Mouse (Mus musculus): ENCODE data around the gene Gabpb2.

DNA sequence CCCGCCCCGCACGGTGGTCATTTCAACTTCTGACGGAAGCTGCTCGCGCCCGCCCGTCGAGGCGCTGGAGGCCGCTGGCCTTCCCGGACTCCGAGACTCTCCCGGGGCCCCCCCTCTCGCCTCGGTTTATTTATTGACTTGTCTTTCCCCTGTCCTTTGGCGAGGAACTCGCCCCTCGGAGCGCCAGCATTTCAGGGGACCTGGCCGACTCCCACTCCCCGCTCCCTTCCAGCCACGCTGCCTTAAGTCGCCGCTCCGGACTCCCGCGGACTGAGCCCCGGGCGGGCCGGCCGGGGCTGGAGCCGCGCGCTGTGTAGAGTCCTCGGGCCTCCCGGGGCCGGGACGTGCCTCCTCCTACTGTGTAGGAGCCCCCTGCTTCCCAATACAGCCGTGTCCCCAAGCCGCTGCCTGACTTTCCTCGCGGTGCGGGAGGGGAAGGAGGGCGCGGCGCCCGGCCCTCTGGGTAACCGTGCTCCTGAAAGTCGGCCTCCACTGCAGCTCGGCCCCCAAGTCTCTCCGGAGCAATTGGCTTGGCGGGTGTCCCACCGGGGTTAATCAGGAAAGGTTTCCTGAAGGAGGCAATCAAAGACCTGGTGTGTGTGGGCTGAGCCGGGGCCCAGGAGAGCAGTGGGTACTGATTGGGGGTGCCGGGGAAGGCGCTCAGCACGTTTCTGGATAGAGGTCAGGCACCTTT, 44.3 kb downstream of the Gabpb2 start:
- TF ChIP-seq CTCF (conservative IDR thresholded peaks at IDR 0.05; ENCODE audit: low read length), result no peak
- TF ChIP-seq POU5F1 (IDR thresholded peaks at IDR 0.05; ENCODE audit: borderline replicate concordance, low read length), result no peak
- TF ChIP-seq NANOG (IDR thresholded peaks at IDR 0.05; ENCODE audit: borderline replicate concordance, low read length), result no peak

Measured in E14TG2a.4 (cell line).